Mouse (Mus musculus): ENCODE measurements at regions not wholly inside any gene's neighbourhood (a gene's known extent, or its start where the extent isn't known, plus 50 kb on each side); places are given as distances from the start of the nearest gene placed in this dataset.

GRCm38 (mm10) chr5:119137821-119138221, 532.6 kb upstream of the Tbx3 start:
- no peak for DNase-seq (ENCODE audit: low spot score in 2 of 2)

- no peak for DNase-seq (ENCODE audit: low spot score in 2 of 2)
Measured at GRCm38 (mm10) chr5:119138293-119138692, 532.2 kb upstream of the Tbx3 start.

- no peak for DNase-seq (ENCODE audit: low spot score in 2 of 2)
Measured at GRCm38 (mm10) chr5:119139336-119139735, 531.1 kb upstream of the Tbx3 start.

- DNase-seq (ENCODE audit: low spot score in 2 of 2): no peak
Measured at GRCm38 (mm10) chr5:119139816-119140215, 530.7 kb upstream of the Tbx3 start.

GRCm38 (mm10) chr5:119143411-119143810, 527.1 kb upstream of the Tbx3 start:
- DNase-seq (ENCODE audit: low spot score in 2 of 2): no peak

- no peak for DNase-seq (ENCODE audit: low spot score in 2 of 2)
Measured at GRCm38 (mm10) chr5:119149389-119150185, 520.9 kb upstream of the Tbx3 start.

GRCm38 (mm10) chr5:119153086-119153485, 517.4 kb upstream of the Tbx3 start:
- DNase-seq (ENCODE audit: low spot score in 2 of 2): no peak

- DNase-seq (ENCODE audit: low spot score in 2 of 2): no peak
Measured at GRCm38 (mm10) chr5:119156638-119157037, 513.8 kb upstream of the Tbx3 start.

GRCm38 (mm10) chr5:119158171-119158570, 512.3 kb upstream of the Tbx3 start:
- no peak for DNase-seq (ENCODE audit: low spot score in 2 of 2)

GRCm38 (mm10) chr5:119162132-119162675, 508.3 kb upstream of the Tbx3 start:
- no peak for DNase-seq (ENCODE audit: low spot score in 2 of 2)

GRCm38 (mm10) chr5:119167718-119168117, 502.8 kb upstream of the Tbx3 start:
- DNase-seq (ENCODE audit: low spot score in 2 of 2): peak; percentile 47 to 73

- DNase-seq (ENCODE audit: low spot score in 2 of 2): no peak
Measured at GRCm38 (mm10) chr5:119169274-119169673, 501.2 kb upstream of the Tbx3 start.

- no peak for DNase-seq (ENCODE audit: low spot score in 2 of 2)
Measured at GRCm38 (mm10) chr5:119171626-119172025, 498.8 kb upstream of the Tbx3 start.

GRCm38 (mm10) chr5:119178805-119179204, 491.7 kb upstream of the Tbx3 start:
- no peak for DNase-seq (ENCODE audit: low spot score in 2 of 2)

GRCm38 (mm10) chr5:119183545-119184047, 486.9 kb upstream of the Tbx3 start:
- no peak for DNase-seq (ENCODE audit: low spot score in 2 of 2)

- no peak for DNase-seq (ENCODE audit: low spot score in 2 of 2)
Measured at GRCm38 (mm10) chr5:119186611-119187010, 483.9 kb upstream of the Tbx3 start.

- no peak for DNase-seq (ENCODE audit: low spot score in 2 of 2)
Measured at GRCm38 (mm10) chr5:119188476-119188875, 482.0 kb upstream of the Tbx3 start.

- no peak for DNase-seq (ENCODE audit: low spot score in 2 of 2)
Measured at GRCm38 (mm10) chr5:119193699-119194681, 476.5 kb upstream of the Tbx3 start.

GRCm38 (mm10) chr5:119199906-119200305, 470.6 kb upstream of the Tbx3 start:
- DNase-seq (ENCODE audit: low spot score in 2 of 2): no peak

GRCm38 (mm10) chr5:119201251-119201650, 469.2 kb upstream of the Tbx3 start:
- no peak for DNase-seq (ENCODE audit: low spot score in 2 of 2)

- no peak for DNase-seq (ENCODE audit: low spot score in 2 of 2)
Measured at GRCm38 (mm10) chr5:119204736-119205135, 465.7 kb upstream of the Tbx3 start.

GRCm38 (mm10) chr5:119208077-119208476, 462.4 kb upstream of the Tbx3 start:
- DNase-seq (ENCODE audit: low spot score in 2 of 2): no peak

All from adrenal gland, postnatal 4 days (tissue).